Mouse (Mus musculus): ENCODE measurements around the gene Col6a2. TPM values are rescaled to one million over a fixed set of nuclear protein-coding genes. Genes with fewer than 3 reads are reported as not detected.

The Col6a2 gene
- polyA plus RNA-seq, 2 experiments: 2.6 to 5.7 TPM

GRCm38 (mm10) chr10:76576920-76577319 lies 46.5 kb downstream of the Col6a2 start:
- Histone ChIP-seq H3K4me3 (ENCODE audit: insufficient read depth in 1 of 2, low read depth in 2 of 2, low read length in 2 of 2) (no peak overlapping the region), H3K36me3 (replicated peaks; ENCODE audit: control insufficient read depth, insufficient read depth, low read depth) (no peaks in the 10 kb centered on the region), H3K9ac (replicated peaks) (no peak overlapping the region), H3K27ac (no peak overlapping the region), H3K4me2 (ENCODE audit: low read depth) (peak overlapping the region; percentile 41), H3K27me3 (ENCODE audit: control insufficient read depth, insufficient read depth, low read length) (no peaks in the 10 kb centered on the region), H3K9me3 (ENCODE audit: control insufficient read depth, low read length) (no peaks in the 10 kb centered on the region), H3K4me1 (replicated peaks; ENCODE audit: control insufficient read depth in 2 of 2, insufficient read depth in 2 of 2, low read length in 1 of 2) (peaks cover 0 to 2% of the 10 kb centered on the region in 2 experiments; a peak in 1 of 4 replicates)
- TF ChIP-seq CTCF (IDR thresholded peaks at IDR 0.05; ENCODE audit: low read depth): no peak
- no peak for TF ChIP-seq EP300 (IDR thresholded peaks at IDR 0.05; ENCODE audit: low read depth)
- 63% methylated on average over 7 of the region's 7 CpGs for WGBS (ENCODE audit: insufficient replicate concordance)
- peak; percentile 4 to 10 (median 6) for DNase-seq (ENCODE audit: low read depth in 3 of 3, low spot score in 3 of 3)
- peak; percentile 43; the same call in 1 of the 2 replicates for ATAC-seq (ENCODE audit: insufficient read depth)

- peak; percentile 63 for ATAC-seq (ENCODE audit: insufficient read depth)
- no peak for TF ChIP-seq EP300 (IDR thresholded peaks at IDR 0.05; ENCODE audit: low read depth)
- no peak for TF ChIP-seq CTCF (IDR thresholded peaks at IDR 0.05; ENCODE audit: low read depth)
- Histone ChIP-seq H3K4me1 (replicated peaks; ENCODE audit: control insufficient read depth in 2 of 2, insufficient read depth in 2 of 2, low read length in 1 of 2) (peaks cover 0 to 2% of the 10 kb centered on the region in 2 experiments; a peak in 1 of 4 replicates), H3K9me3 (ENCODE audit: control insufficient read depth, low read length) (no peaks in the 10 kb centered on the region), H3K27me3 (ENCODE audit: control insufficient read depth, insufficient read depth, low read length) (no peaks in the 10 kb centered on the region), H3K27ac (no peak within 1 kb of the TSS), H3K9ac (replicated peaks) (no peak within 1 kb of the TSS), H3K4me3 (ENCODE audit: insufficient read depth in 1 of 2, low read depth in 2 of 2, low read length in 2 of 2) (peak within 1 kb of the TSS; percentile 23 to 46; a peak in 2 of 4 replicates), H3K36me3 (replicated peaks; ENCODE audit: control insufficient read depth, insufficient read depth, low read depth) (no peaks in the 10 kb centered on the region), H3K4me2 (ENCODE audit: low read depth) (peak within 1 kb of the TSS; percentile 41)
- WGBS (ENCODE audit: insufficient replicate concordance): 64% methylated on average over 3 of the region's 3 CpGs
- DNase-seq (ENCODE audit: low read depth in 3 of 3, low spot score in 3 of 3): peak; percentile 9 to 20 (median 17)
Measured at GRCm38 (mm10) chr10:76575374-76575773, 48.1 kb downstream of the Col6a2 start, which contains the start of gene Ftcd. Gene Ftcd (plus strand): TSS chr10:76575648.

GRCm38 (mm10) chr10:76572151-76572550 lies 51.3 kb downstream of the Col6a2 start:
- TF ChIP-seq EP300 (IDR thresholded peaks at IDR 0.05; ENCODE audit: low read depth) (no peak), CTCF (IDR thresholded peaks at IDR 0.05; ENCODE audit: low read depth) (no peak)
- H3K27me3 ChIP-seq (ENCODE audit: control insufficient read depth, insufficient read depth, low read length): no peaks in the 10 kb centered on the region
- H3K9me3 ChIP-seq (ENCODE audit: control insufficient read depth, low read length): no peaks in the 10 kb centered on the region
- no peak overlapping the region for H3K9ac ChIP-seq (replicated peaks)
- H3K36me3 ChIP-seq (replicated peaks; ENCODE audit: control insufficient read depth, insufficient read depth, low read depth): no peaks in the 10 kb centered on the region
- H3K4me3 ChIP-seq (ENCODE audit: insufficient read depth in 1 of 2, low read depth in 2 of 2, low read length in 2 of 2): no peak overlapping the region
- WGBS (ENCODE audit: insufficient replicate concordance): 63% methylated on average over 3 of the region's 3 CpGs
- H3K4me1 ChIP-seq (replicated peaks; ENCODE audit: control insufficient read depth in 2 of 2, insufficient read depth in 2 of 2, low read length in 1 of 2): peaks cover 0 to 2% of the 10 kb centered on the region in 2 experiments; a peak in 1 of 4 replicates
- DNase-seq (ENCODE audit: low read depth in 3 of 3, low spot score in 3 of 3) (no peak), ATAC-seq (ENCODE audit: insufficient read depth) (no peak)
- H3K4me2 ChIP-seq (ENCODE audit: low read depth): no peak overlapping the region
- no peak overlapping the region for H3K27ac ChIP-seq

- H3K9me3 ChIP-seq (ENCODE audit: control insufficient read depth, low read length): no peaks in the 10 kb centered on the region
- DNase-seq (ENCODE audit: low read depth in 3 of 3, low spot score in 3 of 3) (no peak), ATAC-seq (ENCODE audit: insufficient read depth) (no peak)
- peaks cover 0 to 2% of the 10 kb centered on the region in 2 experiments; a peak in 1 of 4 replicates for H3K4me1 ChIP-seq (replicated peaks; ENCODE audit: control insufficient read depth in 2 of 2, insufficient read depth in 2 of 2, low read length in 1 of 2)
- no peak overlapping the region for H3K4me2 ChIP-seq (ENCODE audit: low read depth)
- H3K27me3 ChIP-seq (ENCODE audit: control insufficient read depth, insufficient read depth, low read length): no peaks in the 10 kb centered on the region
- 27% methylated on average over 2 of the region's 2 CpGs for WGBS (ENCODE audit: insufficient replicate concordance)
- H3K9ac ChIP-seq (replicated peaks): no peak overlapping the region
- H3K4me3 ChIP-seq (ENCODE audit: insufficient read depth in 1 of 2, low read depth in 2 of 2, low read length in 2 of 2): no peak overlapping the region
- no peak overlapping the region for H3K27ac ChIP-seq
- H3K36me3 ChIP-seq (replicated peaks; ENCODE audit: control insufficient read depth, insufficient read depth, low read depth): no peaks in the 10 kb centered on the region
- no peak for TF ChIP-seq EP300 (IDR thresholded peaks at IDR 0.05; ENCODE audit: low read depth)
- no peak for TF ChIP-seq CTCF (IDR thresholded peaks at IDR 0.05; ENCODE audit: low read depth)
Measured at GRCm38 (mm10) chr10:76571070-76571469, 52.4 kb downstream of the Col6a2 start.

GRCm38 (mm10) chr10:76569996-76570685 lies 53.3 kb downstream of the Col6a2 start:
- Histone ChIP-seq H3K4me3 (ENCODE audit: insufficient read depth in 1 of 2, low read depth in 2 of 2, low read length in 2 of 2) (no peak overlapping the region), H3K4me2 (ENCODE audit: low read depth) (no peak overlapping the region), H3K27me3 (ENCODE audit: control insufficient read depth, insufficient read depth, low read length) (no peaks in the 10 kb centered on the region), H3K9ac (replicated peaks) (no peak overlapping the region), H3K27ac (no peak overlapping the region), H3K36me3 (replicated peaks; ENCODE audit: control insufficient read depth, insufficient read depth, low read depth) (no peaks in the 10 kb centered on the region), H3K9me3 (ENCODE audit: control insufficient read depth, low read length) (no peaks in the 10 kb centered on the region), H3K4me1 (replicated peaks; ENCODE audit: control insufficient read depth in 2 of 2, insufficient read depth in 2 of 2, low read length in 1 of 2) (peaks cover 0 to 2% of the 10 kb centered on the region in 2 experiments; a peak in 1 of 4 replicates)
- no peak for DNase-seq (ENCODE audit: low read depth in 3 of 3, low spot score in 3 of 3)
- ATAC-seq (ENCODE audit: insufficient read depth): no peak
- TF ChIP-seq EP300 (IDR thresholded peaks at IDR 0.05; ENCODE audit: low read depth) (no peak), CTCF (IDR thresholded peaks at IDR 0.05; ENCODE audit: low read depth) (no peak)
- 81% methylated on average over 22 of the region's 22 CpGs for WGBS (ENCODE audit: insufficient replicate concordance)

Data from liver, embryonic 14.5 days (tissue).